Comparison of ENCODE assay signal across 11 mouse cellular contexts in genomic region chr15:86875721-86876309, GRCm38 (mm10).
DNase-seq lines count a peak whose midpoint lies in the region; ATAC-seq and TF ChIP-seq lines count a peak whose summit lies in the region.
"Had no signal": no experiment of that assay in that cellular context is flagged by ENCODE, and none has a peak within 500 bp of the region (broad histone marks: within the 10 kb centered on the region; RNA-seq: fewer than 3 reads in every experiment).

No protein-coding gene starts in this region.

- no peaks in the 10 kb centered on the region for H3K27me3 ChIP-seq in heart, embryonic 10.5 days (ENCODE audit: insufficient read depth, poor library complexity, severe bottlenecking)
- no peaks in the 10 kb centered on the region for H3K27me3 ChIP-seq in stomach, embryonic 14.5 days (ENCODE audit: control insufficient read depth, insufficient read depth, low read length)
- no peaks in the 10 kb centered on the region for H3K27me3 ChIP-seq in stomach, postnatal 0 days (ENCODE audit: control insufficient read depth, insufficient read depth, low read length)

- no peaks in the 10 kb centered on the region for H3K9me3 ChIP-seq in heart, embryonic 10.5 days
- H3K9me3 ChIP-seq in stomach, embryonic 14.5 days (ENCODE audit: control insufficient read depth, low read depth, low read length) = no peaks in the 10 kb centered on the region
- no peaks in the 10 kb centered on the region for H3K9me3 ChIP-seq in stomach, postnatal 0 days (ENCODE audit: control insufficient read depth, low read length)

- H3K4me3 ChIP-seq in heart, embryonic 10.5 days = peak overlapping the region; percentile 33
- H3K4me3 ChIP-seq in stomach, embryonic 14.5 days (ENCODE audit: low read depth, low read length) = no peak overlapping the region
- no peak overlapping the region for H3K4me3 ChIP-seq in stomach, postnatal 0 days (ENCODE audit: low read depth, low read length)
- H3K4me3 ChIP-seq: myocyte had no signal

- H3K27ac ChIP-seq in heart, embryonic 10.5 days = peak overlapping the region; percentile 47; the same call in 1 of the 2 replicates
- H3K27ac ChIP-seq in stomach, embryonic 14.5 days (ENCODE audit: low read length) = no peak overlapping the region
- no peak overlapping the region for H3K27ac ChIP-seq in stomach, postnatal 0 days (replicated peaks)
- H3K27ac ChIP-seq: liver, embryonic 14.5 days had no signal

- no peak for TF ChIP-seq EP300 in stomach, postnatal 0 days (optimal IDR thresholded peaks at IDR 0.05)

- 0 out of 2 replicates have a peak overlapping the region, but pooled peaks have one; percentile 20 for H3K4me2 ChIP-seq in stomach, embryonic 14.5 days (replicated peaks; ENCODE audit: low read depth, low read length)
- H3K4me2 ChIP-seq in stomach, postnatal 0 days (replicated peaks; ENCODE audit: low read depth) = no peak overlapping the region

- H3K4me1 ChIP-seq in heart, embryonic 10.5 days = peaks cover 11% of the 10 kb centered on the region; the same call in 1 of the 2 replicates
- no peaks in the 10 kb centered on the region for H3K4me1 ChIP-seq in stomach, embryonic 14.5 days (ENCODE audit: control insufficient read depth, insufficient read depth, low read length)
- H3K4me1 ChIP-seq in stomach, postnatal 0 days (replicated peaks; ENCODE audit: control insufficient read depth, insufficient read depth) = no peaks in the 10 kb centered on the region

- no peak for ATAC-seq in stomach, embryonic 14.5 days (ENCODE audit: insufficient number of reproducible peaks, insufficient read depth, low FRiP score, low read depth)
- ATAC-seq in stomach, postnatal 0 days (ENCODE audit: low FRiP score, low TSS enrichment) = no peak

- H3K36me3 ChIP-seq in heart, embryonic 10.5 days = no peaks in the 10 kb centered on the region
- H3K36me3 ChIP-seq in stomach, embryonic 14.5 days (ENCODE audit: control insufficient read depth, insufficient read depth, low read length) = no peaks in the 10 kb centered on the region
- H3K36me3 ChIP-seq in stomach, postnatal 0 days (ENCODE audit: control insufficient read depth, insufficient read depth, low read length) = no peaks in the 10 kb centered on the region

- 9% methylated on average over 7 of the region's 7 CpGs for WGBS in heart, embryonic 10.5 days
- 10% methylated on average over 7 of the region's 7 CpGs for WGBS in stomach, embryonic 14.5 days
- WGBS in stomach, postnatal 0 days = 15% methylated on average over 7 of the region's 7 CpGs

- no peak overlapping the region for H3K9ac ChIP-seq in stomach, embryonic 14.5 days (replicated peaks; ENCODE audit: low read depth, low read length)
- no peak overlapping the region for H3K9ac ChIP-seq in stomach, postnatal 0 days (ENCODE audit: low read length)
- H3K9ac ChIP-seq: liver, embryonic 14.5 days had no signal

- intact Hi-C loops in heart, postnatal 36 days (cut with DNase I) = no loop called here
- intact Hi-C loops in left cerebral cortex, postnatal 10 days (cut with DNase I) = no loop called here

- no peak for DNase-seq in heart, embryonic 10.5 days (ENCODE audit: low spot score)
- DNase-seq in heart, postnatal 36 days = no peak
- DNase-seq in stomach, postnatal 0 days (ENCODE audit: low spot score) = no peak
- DNase-seq in mesoderm, embryonic 11.5 days (ENCODE audit: low read depth, low spot score) = peak; percentile 69
- no peak for DNase-seq in ovary, postnatal 10 days (ENCODE audit: low spot score)
- no peak for DNase-seq in left cerebral cortex, postnatal 10 days (ENCODE audit: extremely low spot score in 1 of 2, low spot score in 2 of 2)
- DNase-seq in ovary, adult 18-20 months (ENCODE audit: low spot score) = no peak
- DNase-seq: heart, adult 11 months had no signal

- TF ChIP-seq CTCF in stomach, postnatal 0 days (IDR thresholded peaks at IDR 0.05; ENCODE audit: low read depth) = no peak
